Mouse (Mus musculus): Measurements from ENCODE around the gene Enc1.
"Not testable (repeated sequence)": the region's sequence is repeated elsewhere in the genome, so short reads cannot be mapped to it uniquely, and the experiment has no call there.

Enc1 gene

GRCm38 (mm10) chr13:97253418-97253981 is 12.6 kb downstream of the Enc1 start:
- DNase-seq, result no peak

GRCm38 (mm10) chr13:97253994-97254393 is 13.1 kb downstream of the Enc1 start:
- DNase-seq, result no peak

- no peak for DNase-seq
Measured at GRCm38 (mm10) chr13:97254564-97255164, 13.8 kb downstream of the Enc1 start.

- DNase-seq, result no peak
Measured at GRCm38 (mm10) chr13:97255976-97256848, 15.3 kb downstream of the Enc1 start.

GRCm38 (mm10) chr13:97256849-97257379 is 16.0 kb downstream of the Enc1 start:
- DNase-seq, result no peak

GRCm38 (mm10) chr13:97259271-97259670 is 18.4 kb downstream of the Enc1 start:
- no peak for DNase-seq

GRCm38 (mm10) chr13:97260456-97261180 is 19.7 kb downstream of the Enc1 start:
- no peak for DNase-seq

- no peak for DNase-seq
Measured at GRCm38 (mm10) chr13:97261549-97261948, 20.6 kb downstream of the Enc1 start.

- DNase-seq, result no peak
Measured at GRCm38 (mm10) chr13:97262676-97263075, 21.8 kb downstream of the Enc1 start.

- DNase-seq, result not testable (repeated sequence)
Measured at GRCm38 (mm10) chr13:97265534-97265933, 24.6 kb downstream of the Enc1 start.

- DNase-seq, result no peak
Measured at GRCm38 (mm10) chr13:97270723-97271122, 29.8 kb downstream of the Enc1 start.

- no peak for DNase-seq
Measured at GRCm38 (mm10) chr13:97271641-97272040, 30.7 kb downstream of the Enc1 start.

- no peak for DNase-seq
Measured at GRCm38 (mm10) chr13:97274757-97275156, 33.9 kb downstream of the Enc1 start.

- no peak for DNase-seq
Measured at GRCm38 (mm10) chr13:97275482-97275881, 34.6 kb downstream of the Enc1 start.

GRCm38 (mm10) chr13:97282051-97282910 is 41.4 kb downstream of the Enc1 start:
- peak; percentile 10 for DNase-seq

GRCm38 (mm10) chr13:97282911-97283281 is 42.0 kb downstream of the Enc1 start:
- DNase-seq, result no peak

- no peak for DNase-seq
Measured at GRCm38 (mm10) chr13:97287046-97287445, 46.1 kb downstream of the Enc1 start.

GRCm38 (mm10) chr13:97290747-97291146 is 49.8 kb downstream of the Enc1 start:
- DNase-seq, result no peak

- DNase-seq, result no peak
Measured at GRCm38 (mm10) chr13:97291354-97291753, 50.4 kb downstream of the Enc1 start.

- DNase-seq, result no peak
Measured at GRCm38 (mm10) chr13:97292026-97292425, 51.1 kb downstream of the Enc1 start.

- no peak for DNase-seq
Measured at GRCm38 (mm10) chr13:97292451-97293245, 51.7 kb downstream of the Enc1 start.

Data from liver (tissue).